In the genomic region with DNA sequence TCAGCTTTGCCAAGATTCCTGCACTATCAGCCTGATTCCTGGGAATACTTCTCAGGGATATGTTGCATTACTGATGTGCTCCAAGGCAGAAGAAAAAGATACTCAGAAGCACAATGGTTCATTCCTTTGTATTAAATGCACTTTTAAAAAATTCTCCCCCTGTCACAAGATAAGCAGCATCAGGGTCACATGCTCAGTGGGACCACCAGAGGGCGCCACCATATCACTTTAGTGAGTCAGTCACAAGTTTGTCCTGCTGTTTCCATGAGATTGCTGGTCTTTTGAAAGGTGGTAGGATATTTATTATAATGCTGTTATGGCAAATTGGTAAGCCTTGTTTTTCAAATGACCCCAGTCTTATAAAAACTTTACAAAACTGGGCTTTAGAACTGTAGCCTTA, we compare ENCODE assay signal across 8 mouse cellular contexts. TPM values are rescaled to one million over a fixed set of nuclear protein-coding genes. Genes with fewer than 3 reads are reported as not detected.
DNase-seq lines count a peak whose midpoint lies in the region; ATAC-seq lines count a peak whose summit lies in the region.

No protein-coding gene starts in this region.

- no peak overlapping the region for H3K9ac ChIP-seq in kidney, embryonic 15.5 days

- H3K4me3 ChIP-seq in kidney, embryonic 15.5 days (replicated peaks), result no peak overlapping the region

- no peaks in the 10 kb centered on the region for H3K4me1 ChIP-seq in kidney, embryonic 15.5 days

- H3K27me3 ChIP-seq in kidney, embryonic 15.5 days, result peaks cover 2% of the 10 kb centered on the region; the same call in 1 of the 2 replicates

- H3K4me2 ChIP-seq in kidney, embryonic 15.5 days, result no peak overlapping the region

- ATAC-seq in kidney, embryonic 15.5 days (replicated peaks; ENCODE audit: low FRiP score), result no peak
- ATAC-seq in common myeloid progenitor, adult 5-6 weeks (replicated peaks; ENCODE audit: low read depth, poor library complexity, severe bottlenecking), result peak; percentile 56; the same call in 1 of the 2 replicates

- H3K36me3 ChIP-seq in kidney, embryonic 15.5 days, result peaks cover 4% of the 10 kb centered on the region; the same call in 1 of the 2 replicates

- peak; percentile 43 for DNase-seq in kidney, adult 18-20 months
- peak; percentile 1 to 16 for DNase-seq in CD8-positive naive resting alpha-beta T cell, adult 2 months (ENCODE audit: low read depth in 2 of 2, low spot score in 2 of 2)
- peak; percentile 15 for DNase-seq in T-cell, adult 2 months (ENCODE audit: low spot score)
- peak; percentile 43 to 81 for DNase-seq in kidney, postnatal 36 days
- peak; percentile 50 for DNase-seq in naive thymus-derived CD4-positive, alpha-beta T cell, adult 2 months (ENCODE audit: low read depth)
- DNase-seq in MN1 (ENCODE audit: low spot score), result no peak

- no peak overlapping the region for H3K27ac ChIP-seq in kidney, embryonic 15.5 days

- H3K9me3 ChIP-seq in kidney, embryonic 15.5 days (replicated peaks), result no peaks in the 10 kb centered on the region

- WGBS in kidney, embryonic 15.5 days, result 4% methylated on average over 1 of the region's 1 CpGs

RNA-seq across cellular contexts. Expression of a gene that starts 30.3 kb away (rescaled TPM):
- polyA plus RNA-seq in kidney, embryonic 15.5 days (2015; fragmentation: Nextera tagmentation; extraction: Ambion mirVana), result 0.42 TPM in 1 of 2 replicates, not detected in the other
- not detected in 2 replicates for total RNA-seq in common myeloid progenitor, adult 5-6 weeks (2017)

RNA-seq across cellular contexts. Expression of a gene that starts 37.6 kb away (rescaled TPM):
- polyA plus RNA-seq in kidney, embryonic 15.5 days (2015; fragmentation: Nextera tagmentation; extraction: Ambion mirVana), result 0.28 TPM in 1 of 2 replicates, not detected in the other
- 1.0 and 1.2 TPM in 2 replicates for total RNA-seq in common myeloid progenitor, adult 5-6 weeks (2017)

RNA-seq across cellular contexts. Expression of a gene that starts 48.8 kb away (rescaled TPM):
- 31.2 and 31.6 TPM in 2 replicates for polyA plus RNA-seq in kidney, embryonic 15.5 days (2015; fragmentation: Nextera tagmentation; extraction: Ambion mirVana)
- total RNA-seq in common myeloid progenitor, adult 5-6 weeks (2017), result not detected in 2 replicates
